Mouse (Mus musculus): ENCODE data around the gene Psme1.

Gene Psme1

DNA sequence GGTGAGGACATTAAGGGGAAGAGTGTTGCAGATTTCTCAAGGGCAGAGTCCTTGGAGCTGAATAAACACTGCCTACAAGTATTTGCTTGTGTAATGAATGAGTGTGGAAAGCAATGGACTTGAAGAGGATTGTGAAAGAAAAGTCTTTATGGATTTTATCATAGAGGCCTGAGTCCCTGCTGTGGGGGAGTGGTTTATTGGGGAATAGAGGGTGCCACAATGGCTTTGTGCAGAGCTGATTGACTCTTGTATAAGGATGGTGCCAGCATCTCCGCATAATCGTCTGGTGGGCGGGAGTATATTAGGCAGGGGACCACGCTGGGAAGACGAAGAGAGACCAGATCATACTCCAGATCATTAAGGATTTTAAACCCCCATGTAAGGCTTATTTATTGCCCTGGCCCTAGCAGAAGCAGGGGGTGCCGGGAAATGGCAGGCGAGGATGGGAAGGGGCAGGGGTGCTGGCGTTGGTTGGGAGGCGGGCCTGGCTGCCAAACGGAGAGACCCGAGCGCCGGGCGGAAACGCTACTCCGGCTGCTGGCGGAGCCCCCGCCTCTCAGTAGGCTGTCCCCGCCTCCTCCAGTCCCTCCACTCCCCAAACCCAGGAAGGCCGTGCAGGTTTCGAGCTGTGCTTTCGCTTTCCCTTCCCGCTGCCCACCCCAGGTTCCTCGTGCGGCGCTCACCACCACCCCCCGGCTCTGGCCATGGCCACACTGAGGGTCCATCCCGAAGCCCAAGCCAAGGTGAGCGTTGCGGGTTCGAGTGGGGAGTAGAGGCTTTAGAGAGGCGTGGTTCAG is at the start of gene Psme1:
Gene Psme1 (plus strand): TSS at position 253 of the 797 bp plus-strand sequence.
- peak; percentile 60 for DNase-seq (ENCODE audit: low spot score)

DNA sequence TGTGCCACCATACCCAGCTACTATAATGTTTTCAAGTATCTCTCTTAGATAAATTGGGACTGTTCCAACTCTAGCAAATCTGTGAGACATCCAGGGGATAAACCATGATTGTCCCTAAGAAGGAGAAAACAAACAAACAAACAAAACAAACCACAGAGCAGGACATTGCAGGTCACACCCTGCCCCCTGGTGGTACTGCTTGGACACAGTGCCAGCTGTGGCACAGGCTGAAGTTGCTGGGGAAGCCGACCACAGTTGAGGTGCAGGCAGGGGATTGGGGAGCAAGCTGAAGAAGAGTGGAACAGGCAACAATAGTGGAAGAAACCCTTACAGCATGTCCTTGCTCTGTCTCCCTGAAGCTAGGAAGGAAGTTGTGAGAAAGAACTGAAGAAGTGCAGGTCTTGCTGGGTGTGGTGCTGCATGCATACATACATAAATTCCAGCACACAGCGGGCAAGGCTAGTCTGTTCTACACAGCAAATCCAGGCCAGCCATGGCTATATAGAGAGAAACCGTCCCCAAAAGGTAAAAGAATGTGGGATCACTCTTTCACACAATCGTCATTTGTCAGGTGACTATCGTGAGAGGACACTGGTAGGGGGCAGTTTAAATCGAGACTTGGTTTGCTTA is 41.7 kb upstream of the Psme1 start:
- DNase-seq (ENCODE audit: low spot score): peak; percentile 27

DNA sequence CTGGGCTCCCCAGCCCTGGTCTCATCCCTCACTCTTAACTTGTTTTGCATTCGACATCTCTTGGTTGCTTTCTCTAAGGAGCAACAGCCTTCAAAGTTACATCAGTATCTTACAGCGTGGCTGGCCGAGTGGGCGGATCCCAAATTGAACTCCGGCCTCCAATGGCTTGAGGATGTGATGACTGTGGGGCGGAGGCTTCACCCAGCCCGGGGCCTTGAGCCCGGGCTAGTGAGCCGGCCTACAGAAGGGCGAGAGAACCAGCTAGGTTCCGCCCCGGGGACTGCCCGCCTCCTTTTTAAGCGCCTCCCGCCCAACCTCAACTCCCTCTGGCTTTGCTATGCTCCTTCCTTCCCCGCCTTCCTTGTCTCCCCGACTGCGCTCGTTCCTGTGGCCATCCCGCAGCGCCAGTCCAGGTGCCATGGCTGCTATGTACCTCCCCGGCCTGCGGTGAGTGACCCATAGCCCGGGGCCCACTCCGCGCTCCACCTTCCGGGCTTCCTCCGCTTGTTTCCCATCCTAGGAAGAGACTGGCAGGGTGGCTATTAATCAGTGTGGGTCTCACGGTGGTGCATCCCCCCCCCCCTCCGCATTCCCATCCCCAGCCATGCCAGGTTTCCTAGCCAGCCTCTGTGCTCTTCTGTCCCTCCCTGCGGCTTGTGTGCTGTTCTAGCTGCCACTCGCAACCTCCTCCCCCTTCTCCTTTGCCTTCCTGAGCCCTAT is 37.7 kb upstream of the Psme1 start, which contains the start of gene Pck2:
Gene Pck2 (plus strand): TSS at position 200 of the 720 bp plus-strand sequence.
- DNase-seq (ENCODE audit: low spot score): peak; percentile 73

DNA sequence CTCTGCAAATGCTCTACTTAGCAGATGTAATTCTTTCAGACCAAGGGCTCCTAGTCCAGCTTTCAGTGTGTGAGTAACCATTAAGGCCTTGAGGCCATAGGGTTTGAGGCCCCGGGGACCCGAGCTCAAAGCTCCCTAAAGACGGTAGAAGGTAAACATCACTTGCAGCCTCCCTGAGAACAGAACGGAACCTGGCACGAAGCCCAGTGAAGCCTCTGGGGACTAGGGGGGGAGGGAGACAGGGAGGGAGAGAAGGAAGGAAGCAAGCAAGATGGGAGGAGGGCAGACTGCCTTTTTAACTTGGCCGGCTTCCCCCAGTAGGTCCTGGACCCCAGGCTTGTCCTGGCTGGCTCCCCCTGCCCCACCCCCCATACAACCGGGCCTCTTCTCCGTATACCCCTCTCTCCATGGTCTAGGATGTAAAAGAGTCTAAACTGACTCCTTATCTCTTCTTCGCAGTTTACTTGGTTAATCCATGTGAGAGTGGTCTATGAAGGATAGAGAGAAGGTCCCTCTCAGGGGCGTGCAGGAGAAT is 37.1 kb upstream of the Psme1 start:
- peak; percentile 75 for DNase-seq (ENCODE audit: low spot score)

DNA sequence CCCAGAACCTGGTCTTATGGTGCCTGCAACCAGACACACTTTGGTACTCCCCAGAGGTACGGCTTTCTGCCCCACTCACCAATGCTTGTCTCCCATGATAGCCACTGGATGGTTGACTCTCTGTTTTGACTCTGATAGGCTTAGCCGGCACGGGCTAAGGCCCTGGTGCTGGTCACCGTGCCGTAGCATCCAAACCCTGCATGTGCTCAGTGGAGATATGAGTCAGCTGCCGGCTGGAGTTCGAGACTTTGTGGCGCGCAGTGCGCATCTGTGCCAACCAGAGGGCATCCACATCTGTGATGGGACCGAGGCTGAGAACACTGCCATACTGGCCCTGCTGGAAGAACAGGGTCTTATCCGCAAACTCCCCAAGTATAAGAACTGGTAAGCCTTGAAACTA is 35.7 kb upstream of the Psme1 start:
- no peak for DNase-seq (ENCODE audit: low spot score)

DNA sequence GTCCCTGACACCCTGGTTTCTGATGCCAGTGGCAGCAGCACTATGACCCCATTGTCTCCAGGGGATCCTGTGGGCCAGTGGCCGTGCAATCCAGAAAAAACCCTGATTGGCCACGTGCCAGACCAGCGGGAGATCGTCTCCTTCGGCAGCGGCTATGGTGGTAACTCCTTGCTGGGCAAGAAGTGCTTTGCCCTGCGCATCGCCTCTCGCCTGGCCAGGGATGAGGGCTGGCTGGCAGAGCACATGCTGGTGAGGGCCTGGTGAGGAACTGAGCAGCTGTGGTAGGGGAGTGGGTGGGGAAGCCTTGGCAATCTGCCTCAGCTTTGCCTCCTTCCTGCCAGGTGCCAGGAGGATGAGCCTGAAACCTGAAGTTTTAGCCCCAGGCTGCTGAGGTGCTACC is 33.6 kb upstream of the Psme1 start:
- no peak for DNase-seq (ENCODE audit: low spot score)

DNA sequence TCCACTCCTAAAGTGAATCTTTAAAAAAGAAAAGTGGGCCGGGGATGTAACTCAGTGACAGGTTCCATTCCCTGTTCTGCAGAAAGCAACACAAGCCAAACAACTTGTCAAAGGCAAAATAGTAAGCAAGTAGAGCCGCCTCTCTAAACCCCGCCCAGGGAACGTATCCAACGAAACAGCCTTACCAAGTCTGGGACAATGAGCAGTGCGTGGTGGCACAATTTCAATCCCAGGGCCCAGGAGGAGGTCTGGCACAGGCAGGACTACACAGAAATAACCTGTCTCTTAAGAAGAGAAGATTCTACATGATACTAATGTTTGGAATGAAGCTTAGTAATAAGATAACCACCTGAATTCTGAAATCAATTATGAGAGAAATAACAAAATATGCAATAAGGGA is 27.7 kb upstream of the Psme1 start:
- no peak for DNase-seq (ENCODE audit: low spot score)

DNA sequence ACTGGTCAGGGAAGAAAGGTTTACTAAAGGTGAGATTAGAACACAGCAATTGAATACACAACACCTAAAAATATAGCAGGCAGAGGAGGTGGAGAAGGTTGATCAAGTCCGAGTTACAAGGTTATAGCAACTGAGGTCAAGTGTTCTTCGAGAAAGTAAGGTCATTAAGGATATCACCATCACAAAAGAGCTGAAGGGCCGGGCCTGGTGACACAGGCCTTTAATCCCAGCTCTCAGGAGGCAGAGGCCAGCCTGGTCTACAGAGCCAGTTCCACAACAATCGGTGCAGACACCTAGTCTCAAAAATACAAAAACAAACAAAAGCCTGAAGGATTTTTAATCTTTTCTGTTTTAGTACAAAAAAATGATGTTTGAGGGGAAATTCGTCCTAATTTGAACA is 26.6 kb upstream of the Psme1 start:
- DNase-seq (ENCODE audit: low spot score): no peak

DNA sequence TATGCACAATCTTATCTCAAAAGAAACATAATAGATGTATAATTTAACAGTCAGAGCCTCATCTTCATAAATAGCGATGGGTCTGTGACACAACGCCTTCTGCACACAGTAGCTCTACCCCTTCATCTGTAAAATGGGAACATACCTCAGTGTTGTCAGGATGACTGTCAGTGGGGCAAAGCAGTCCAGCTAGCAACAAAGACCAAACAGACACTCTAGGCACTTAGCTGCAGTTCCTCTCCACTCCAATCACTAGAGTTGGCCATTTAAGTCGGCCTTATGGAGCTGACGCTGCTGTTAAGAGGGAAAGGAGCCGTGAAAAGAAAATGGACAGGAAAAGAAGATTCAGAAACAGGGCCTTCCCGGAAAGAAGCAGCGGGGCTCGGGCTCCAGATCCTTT is 26.1 kb upstream of the Psme1 start:
- DNase-seq (ENCODE audit: low spot score): no peak

DNA sequence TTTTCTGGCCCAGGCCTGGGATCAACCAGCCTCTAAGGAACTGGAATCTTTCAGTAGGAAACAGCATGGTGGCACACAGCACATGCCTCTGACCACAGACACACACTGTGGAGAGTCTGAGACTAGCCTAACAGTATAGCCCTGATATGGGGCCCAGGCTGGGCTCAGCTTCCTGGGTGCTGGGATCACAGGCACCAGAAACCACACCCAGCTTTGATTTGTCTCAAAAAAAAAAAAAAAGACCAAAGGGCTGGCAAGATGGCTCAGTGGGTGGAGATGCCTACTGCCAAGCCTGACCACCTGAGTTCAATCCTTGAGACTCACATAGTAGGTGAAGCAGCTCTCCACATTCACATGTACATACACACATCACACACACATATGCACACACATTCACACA is 23.3 kb upstream of the Psme1 start:
- no peak for DNase-seq (ENCODE audit: low spot score)

DNA sequence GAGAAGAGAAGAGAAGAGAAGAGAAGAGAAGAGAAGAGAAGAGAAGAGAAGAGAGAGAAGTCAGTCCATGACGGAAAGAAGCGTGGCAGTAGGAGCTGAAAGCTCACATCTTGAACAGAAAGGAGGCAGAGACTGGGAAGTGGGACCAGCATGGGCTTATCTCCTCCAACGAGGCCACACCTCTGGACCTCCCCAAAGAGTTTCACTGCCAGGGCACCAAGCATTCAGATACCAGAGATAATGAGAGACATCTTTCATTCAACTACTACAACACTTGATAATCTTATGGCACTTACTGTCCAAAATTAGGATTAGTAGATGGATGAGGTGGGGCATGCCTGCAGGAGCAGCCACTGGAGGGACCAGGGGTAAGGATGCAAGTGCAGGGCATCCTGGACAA is 22.1 kb upstream of the Psme1 start:
- DNase-seq (ENCODE audit: low spot score): no peak

DNA sequence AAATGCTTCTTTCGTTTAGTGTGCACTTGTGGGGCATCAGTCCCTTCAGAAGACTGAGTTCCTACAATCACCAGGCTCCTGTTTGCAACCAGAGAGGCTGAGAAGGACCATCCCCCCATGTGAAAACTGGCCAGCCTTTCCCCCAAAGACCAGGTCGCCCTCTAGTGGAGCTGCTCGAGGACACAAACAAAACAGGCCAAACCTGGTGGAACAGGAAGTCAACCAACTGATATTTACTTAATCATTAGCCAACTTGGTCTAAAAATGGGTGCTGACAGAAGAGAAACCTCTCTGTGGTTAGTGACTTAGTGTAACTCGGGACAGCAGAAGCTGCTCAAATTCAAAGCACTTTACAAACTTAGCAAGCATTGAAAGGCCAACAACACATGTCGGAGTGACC is 20.9 kb upstream of the Psme1 start:
- DNase-seq (ENCODE audit: low spot score): peak; percentile 86

DNA sequence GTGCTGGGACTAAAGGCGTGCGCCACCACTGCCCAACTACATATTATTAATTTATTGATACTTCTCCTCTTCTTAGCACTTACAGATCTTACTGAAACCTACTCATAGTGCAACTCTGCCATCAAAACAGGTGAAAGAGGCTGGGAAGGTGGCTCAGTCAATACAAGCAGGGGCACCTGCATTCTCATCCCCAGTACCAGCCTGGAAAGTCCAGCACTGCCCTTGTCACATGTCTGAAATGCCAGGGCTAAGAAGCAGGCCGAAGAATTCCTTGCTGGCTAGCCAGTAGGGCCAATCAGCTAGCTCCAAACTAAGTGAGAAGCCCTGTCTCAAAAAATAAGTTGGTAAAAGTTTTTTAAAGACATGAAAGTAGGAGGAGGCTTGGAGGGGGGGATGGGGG is 20.3 kb upstream of the Psme1 start:
- no peak for DNase-seq (ENCODE audit: low spot score)

DNA sequence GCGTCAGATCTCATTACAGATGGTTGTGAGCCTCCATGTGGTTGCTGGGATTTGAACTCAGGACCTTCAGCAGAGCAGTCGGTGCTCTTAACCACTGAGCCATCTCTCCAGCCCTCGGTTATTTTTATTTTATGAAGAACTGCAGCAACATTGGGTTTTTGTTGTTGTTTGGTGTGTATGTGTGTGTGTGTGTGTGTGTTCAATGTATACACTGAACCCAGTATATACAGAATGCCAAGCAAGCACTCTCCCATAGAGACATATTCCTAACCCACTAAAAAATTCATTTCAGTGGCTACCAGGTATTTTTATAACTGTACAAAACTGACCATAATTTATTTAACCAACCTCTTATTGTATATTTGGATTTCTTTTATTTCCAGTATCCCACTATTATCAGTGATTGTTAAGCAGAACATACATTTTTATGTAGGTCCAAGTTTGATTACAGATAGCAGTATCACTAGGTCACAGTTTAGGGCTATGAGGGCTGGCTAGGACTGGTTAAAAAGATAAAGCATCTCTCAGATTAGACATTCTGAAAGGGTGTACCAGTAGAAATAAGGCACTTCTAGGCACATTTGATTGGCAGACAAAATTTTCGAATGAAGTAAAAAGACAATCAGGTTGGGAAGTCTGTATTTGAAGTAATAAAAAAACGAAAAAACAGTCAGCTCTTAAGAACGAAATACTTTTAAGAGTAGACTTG is 19.0 kb upstream of the Psme1 start:
- no peak for DNase-seq (ENCODE audit: low spot score)

DNA sequence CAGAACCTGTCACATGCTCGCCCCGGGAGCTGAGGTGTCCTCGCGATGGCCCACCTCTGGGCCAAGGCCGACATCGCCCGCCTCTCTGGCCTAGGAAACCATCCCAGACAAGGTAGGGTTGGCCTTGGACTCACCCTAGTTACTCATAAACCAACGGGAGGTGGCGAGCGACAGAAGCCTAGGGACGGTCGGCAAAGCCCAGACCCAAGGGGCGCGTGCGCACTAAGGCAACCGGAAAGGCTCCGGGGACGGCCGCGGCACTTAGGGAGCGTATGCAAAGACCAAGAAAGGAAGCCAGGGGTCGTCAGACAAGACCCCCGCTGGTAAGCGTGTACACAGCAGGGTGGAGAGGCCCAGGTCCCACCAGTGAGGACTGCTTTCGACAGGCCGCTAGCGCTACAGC is 18.1 kb upstream of the Psme1 start, which contains the start of gene Dcaf11:
Gene Dcaf11 (plus strand): TSS at position 208 of the 403 bp plus-strand sequence.
- peak; percentile 78 for DNase-seq (ENCODE audit: low spot score)

DNA sequence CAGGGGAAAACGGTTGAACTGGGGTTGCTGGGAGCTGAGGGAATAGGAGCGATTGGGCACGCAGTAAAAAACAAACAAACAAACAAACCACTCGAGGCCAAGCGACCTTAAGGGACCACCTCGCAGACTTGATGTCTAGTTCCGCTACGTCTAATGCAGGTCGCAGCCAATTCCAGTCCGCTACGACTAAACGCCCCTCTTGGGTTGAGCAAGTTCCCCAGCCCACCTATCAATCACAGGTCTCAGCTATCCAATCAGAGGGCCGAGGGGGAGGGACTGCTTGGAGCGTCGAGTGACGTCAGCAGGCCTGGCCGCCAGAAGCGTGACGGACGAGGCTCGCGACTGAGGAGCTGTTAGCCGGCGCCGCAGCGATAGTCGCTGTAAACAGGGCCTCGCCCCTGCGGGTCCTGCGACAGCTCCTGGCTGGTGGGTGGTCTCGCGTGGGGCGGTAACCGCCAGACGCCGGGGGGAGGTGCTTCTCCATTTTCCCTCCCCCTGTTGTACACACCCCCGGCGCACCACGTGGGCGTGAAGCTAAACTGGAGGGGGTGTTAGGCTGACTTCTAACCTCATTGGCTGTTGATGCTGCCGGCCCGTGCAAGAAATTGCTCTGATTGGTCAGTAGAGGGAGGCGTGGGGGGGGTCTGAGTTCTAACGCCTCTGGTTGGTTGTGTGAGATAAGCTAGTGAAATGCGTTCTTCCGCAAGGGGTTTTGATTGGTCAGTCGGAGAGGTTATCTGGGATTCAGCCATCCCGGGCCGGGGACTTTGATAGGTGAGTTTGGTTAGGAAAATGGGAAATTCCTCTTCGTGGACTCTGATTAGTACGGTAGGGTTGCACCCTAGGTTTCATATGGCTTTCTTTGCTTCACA is 17.5 kb upstream of the Psme1 start, which contains the start of gene A730061H03Rik:
Gene A730061H03Rik (minus strand): TSS at position 205 of the 872 bp plus-strand sequence.
- DNase-seq (ENCODE audit: low spot score): peak; percentile 94

DNA sequence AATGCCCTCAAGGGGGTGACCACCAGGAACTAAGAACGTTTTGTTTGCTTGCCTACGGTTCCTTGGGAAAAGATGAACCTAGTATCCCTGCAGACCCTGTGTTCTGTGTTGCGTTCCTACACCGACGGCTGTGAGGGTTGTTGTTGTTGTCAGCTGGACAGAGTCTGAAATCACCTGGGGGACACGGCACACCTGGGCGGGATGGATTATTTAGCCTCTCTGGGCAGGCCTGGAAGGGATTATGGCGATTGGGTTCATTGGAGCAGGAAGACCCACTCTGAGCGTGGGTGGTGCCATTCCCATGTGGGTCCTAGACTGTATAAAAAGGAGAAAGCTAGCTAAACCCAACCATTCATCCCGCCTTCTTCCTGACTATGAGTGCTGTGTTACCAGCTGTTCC is 16.1 kb upstream of the Psme1 start:
- DNase-seq (ENCODE audit: low spot score): no peak

DNA sequence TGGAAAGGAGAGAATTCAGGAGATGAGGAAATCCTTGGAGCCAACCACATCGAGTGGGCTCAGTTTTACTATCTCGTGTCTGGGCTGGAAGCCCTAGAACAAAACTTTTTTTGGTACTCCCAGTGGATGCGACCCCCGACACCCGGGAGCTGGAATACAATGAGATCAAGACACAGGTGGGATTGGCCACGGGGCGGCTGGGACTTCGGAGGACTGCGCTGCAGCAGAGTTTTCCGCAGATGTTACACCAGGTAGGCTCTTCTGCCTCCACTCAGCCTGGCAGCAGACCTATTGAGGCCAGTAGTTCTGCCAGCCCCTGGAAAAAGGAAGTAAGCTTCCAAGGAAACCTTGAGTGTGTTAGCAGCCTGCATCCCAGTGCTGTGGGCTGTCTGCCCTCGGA is 14.7 kb upstream of the Psme1 start:
- DNase-seq (ENCODE audit: low spot score): no peak

DNA sequence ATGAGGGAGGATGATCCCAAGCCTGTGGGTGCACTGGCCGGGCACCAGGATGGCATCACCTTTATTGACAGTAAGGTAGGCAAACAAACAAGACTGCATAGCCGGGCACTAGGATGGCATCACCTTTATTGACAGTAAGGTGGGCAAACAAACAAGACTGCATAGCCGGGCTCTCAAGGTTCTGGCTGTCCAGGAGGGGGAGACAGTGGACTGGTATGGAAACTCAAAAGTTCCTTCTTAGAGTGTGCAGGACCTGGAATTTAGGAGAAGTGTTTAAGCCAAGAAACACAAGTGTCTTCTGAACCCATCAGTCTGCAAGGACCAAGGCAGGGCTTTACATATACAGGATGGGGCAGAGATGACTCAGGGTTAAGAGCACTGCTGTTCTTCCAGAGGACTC is 12.2 kb upstream of the Psme1 start:
- no peak for DNase-seq (ENCODE audit: low spot score)

DNA sequence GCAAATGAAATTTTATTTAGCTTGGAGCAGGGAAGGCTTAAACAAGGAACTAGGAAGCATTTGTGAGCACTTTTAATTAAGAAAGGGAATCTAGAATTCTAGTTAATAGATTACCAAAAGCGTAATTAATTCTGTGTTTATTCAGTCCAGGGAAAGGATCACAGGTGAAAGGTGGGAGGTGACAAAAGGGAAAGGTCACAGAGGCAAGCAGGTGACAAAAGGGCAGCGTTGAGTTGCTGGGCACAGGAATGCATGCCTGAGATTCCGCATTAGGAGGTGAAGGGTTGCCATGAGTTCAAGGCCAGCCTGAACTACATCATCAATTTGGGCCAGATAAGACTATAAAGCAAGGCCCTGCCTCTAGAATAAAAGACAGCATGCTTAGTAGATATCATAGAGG is 10.4 kb upstream of the Psme1 start:
- no peak for DNase-seq (ENCODE audit: low spot score)

DNA sequence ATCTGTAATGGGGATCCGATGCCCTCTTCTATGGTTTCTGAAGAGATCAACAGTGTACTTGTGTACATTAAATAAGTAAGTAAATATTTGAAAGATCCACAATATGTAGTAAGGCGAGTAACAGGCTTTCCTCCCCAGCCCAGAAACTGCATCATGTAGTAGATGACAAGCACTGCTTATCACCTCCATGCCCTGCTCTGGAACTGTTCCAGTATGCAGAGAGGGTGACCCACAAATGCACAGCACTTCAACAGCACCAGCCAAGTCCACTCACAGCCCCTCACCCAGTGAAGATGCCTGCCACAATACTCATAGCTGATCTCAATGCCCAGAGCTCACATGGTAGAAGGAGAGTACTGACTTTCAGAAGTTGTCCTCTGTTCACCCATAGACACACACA is 7.3 kb upstream of the Psme1 start:
- no peak for DNase-seq (ENCODE audit: low spot score)

Data from urinary bladder, postnatal 25 days (tissue).